Mouse (Mus musculus) thymus, postnatal 14 days (tissue): ENCODE data around the gene Uevld.
"Not testable (repeated sequence)": the region's sequence is repeated elsewhere in the genome, so short reads cannot be mapped to it uniquely, and the experiment has no call there.

Experiments used
- DNase-seq: peaks from one replicate; pipeline ENCODE4 v3.0.0; 2021

Gene Uevld

DNA sequence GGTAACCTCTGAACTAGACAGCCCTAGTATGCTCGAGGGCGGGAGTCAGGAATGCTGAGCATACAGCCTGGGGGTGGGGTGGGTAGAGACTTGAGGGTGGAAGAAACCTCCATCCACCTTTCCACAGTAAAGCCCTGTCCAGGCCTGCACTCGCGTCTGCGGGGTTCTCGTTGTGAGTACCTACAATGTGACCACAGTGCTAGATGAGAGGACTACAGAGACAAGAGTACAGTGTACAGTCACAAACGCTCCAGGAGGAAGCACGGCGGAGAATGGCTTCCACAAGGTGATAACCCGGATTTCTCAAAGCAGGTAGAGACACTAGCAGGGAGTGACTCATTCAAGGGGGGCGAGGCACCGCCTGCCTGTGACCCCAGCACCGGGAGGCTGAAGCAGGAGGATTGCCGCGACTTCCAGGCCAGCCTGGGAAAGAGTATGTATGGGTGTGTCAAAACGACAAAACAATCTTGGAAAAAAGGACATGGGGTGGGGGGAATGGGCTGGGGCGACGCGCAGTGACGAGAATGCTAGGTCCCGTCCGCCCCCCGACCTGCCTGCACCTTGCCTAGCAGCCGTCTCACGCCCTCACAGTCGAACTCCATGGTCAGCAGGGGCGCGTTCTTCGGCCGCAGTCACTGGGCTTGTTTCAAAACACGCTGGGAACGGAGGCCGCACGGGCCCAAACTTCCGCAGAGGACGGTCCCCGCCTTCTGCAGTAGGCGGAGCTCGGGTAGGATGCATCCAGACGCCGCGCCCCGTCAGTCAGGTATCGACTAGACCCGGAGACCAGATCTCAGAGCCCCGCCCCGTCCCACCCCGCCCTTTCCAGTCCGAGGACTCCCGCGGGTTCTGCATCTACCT lies at the start of gene Uevld:
Gene Uevld (minus strand): TSS at position 697 of the 861 bp plus-strand sequence.
- DNase-seq = peak; percentile 91

DNA sequence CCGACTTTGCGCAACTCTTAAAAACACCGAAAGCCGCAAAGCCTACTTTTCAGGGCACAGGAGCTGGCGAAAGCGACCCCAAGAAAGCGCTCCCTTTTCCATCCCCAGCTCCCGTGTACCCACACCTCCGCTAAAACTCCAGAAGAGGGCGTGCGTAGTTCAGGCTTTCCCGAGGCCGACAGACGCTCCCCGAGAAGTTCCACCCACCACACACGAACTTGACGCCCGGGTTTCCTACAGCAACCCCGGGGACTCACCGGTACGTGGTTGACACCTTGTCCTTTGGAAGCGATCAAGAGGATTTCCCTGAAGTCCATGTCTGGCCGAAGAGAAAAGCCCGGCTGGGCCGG lies 49.5 kb upstream of the Uevld start:
- no peak for DNase-seq

DNA sequence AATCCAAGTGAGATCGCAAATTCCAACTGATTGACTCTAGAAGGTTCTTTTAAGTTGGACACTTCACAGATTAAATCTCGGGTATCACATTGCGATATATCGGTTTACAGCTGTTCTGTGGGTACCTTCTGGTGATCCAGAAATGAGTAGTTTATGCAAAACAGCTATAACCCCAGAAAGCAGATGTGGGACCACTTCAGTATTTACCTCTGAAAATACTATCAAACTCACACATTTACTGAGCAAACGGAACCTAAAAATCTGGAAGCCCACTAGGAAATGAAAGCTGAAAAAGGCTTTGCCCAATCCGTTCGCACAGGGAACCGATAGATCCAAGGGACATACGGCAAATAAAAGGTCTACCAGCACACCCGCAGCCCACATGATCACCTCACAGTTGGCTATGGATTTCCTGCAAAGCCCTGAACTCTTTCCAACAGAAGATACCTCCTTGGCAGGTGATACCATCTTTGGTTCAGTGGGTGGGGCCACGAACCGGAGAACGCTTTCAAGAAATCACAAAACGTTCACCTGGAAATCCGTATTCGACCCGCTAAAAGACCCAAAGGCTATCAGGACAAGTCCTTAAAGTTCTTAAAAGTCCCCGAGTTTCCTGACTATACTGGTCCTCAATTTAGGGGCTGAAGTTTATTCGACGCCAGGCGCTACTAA lies 48.9 kb upstream of the Uevld start:
- peak; percentile 33 for DNase-seq

DNA sequence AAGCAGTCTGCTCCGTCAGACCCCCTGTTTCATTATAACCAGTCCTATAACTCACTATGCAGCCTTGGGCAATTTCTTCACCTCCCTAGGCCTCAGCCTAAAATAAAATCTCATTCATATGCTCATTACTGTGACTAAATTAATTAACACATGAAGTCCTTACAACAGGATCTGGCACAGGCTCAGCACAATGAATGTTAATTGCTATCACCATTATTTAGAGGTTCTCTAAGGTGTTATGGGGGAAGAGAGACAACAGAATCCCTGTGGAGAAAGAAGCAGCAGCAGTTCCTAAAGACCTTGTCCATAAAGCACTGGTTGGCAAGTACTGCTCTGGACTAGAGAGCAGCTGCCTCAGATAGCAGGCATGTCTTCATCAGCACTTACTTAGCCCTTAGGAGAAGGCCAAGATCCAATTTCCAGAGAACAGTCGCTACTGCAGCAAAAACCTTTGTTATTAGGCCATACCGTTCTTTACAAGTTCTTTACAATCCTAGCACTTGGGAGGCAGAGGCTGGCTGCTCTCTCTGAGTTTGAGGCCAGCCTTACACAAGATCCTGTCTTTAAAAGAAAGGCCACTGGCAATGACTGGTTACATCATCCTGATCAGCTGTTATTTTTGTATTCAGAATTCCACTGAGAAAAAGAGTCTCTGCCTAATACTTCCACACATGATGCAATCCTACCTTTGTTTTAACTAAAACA lies 45.2 kb upstream of the Uevld start:
- no peak for DNase-seq

DNA sequence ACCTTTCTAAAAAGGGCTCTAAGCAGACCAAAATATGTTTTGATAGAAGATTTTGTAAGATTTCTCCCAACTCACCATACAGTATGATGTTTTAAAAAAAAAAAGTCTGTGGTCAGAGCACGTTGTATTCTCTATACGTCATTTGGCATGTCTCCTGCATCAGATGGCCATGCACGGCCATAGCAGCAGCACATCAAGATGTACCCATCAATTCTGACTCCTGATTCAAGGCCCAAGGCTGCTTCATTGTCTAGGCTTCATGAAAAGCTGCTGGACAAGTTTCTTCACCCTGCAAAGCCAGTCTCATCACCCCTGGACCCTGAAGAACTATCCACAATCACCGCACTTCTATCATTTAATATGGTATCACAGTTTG lies 43.6 kb upstream of the Uevld start:
- DNase-seq = no peak

DNA sequence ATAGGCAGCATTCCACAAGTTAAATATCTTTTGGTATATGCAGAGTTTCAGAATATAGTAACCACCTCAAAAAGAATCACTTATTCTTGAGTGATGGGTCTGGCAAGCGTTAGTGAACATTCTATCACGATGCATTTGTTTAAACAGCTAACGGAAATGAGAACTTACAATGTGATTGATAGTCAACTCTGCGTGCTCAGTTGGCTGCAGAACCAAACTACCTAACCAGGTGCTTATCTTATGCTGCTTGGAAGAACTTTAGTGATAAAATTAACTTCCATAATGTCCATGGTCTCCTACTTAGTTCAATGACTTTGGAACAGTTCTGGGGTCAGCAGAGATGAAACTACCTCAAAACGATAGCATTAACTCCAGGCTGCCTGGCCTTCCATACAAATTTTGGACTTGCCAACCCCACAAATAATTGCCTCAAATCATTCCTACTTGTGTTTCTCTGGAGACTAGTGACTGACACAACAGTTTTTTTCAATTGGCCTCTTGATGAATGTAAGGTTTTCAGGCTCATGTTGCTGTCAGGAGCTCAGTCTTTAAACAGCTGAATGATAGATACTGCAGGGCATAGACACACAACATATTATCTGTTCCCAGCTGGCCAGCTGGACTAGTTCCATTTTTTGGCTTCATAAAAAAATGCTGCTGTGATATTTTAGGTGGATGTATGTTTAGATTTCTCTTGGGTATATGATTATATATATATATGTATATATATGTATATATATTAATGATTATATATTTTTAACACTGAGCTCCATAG lies 43.0 kb upstream of the Uevld start:
- DNase-seq = no peak

DNA sequence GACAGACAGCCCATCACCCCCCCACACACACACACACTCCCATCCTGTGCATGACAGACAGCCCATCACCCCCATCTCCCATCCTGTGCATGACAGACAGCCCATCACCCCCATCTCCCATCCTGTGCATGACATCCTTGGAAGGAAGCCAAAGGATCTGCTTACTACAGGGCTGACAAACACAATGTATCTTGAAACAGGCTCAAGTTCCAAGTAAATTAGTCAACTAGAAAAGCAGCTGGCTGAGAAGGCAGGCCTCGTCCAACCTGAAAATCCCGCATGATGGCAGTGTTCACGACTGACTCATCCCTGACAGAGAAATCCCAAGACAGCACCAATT lies 42.3 kb upstream of the Uevld start:
- no peak for DNase-seq

DNA sequence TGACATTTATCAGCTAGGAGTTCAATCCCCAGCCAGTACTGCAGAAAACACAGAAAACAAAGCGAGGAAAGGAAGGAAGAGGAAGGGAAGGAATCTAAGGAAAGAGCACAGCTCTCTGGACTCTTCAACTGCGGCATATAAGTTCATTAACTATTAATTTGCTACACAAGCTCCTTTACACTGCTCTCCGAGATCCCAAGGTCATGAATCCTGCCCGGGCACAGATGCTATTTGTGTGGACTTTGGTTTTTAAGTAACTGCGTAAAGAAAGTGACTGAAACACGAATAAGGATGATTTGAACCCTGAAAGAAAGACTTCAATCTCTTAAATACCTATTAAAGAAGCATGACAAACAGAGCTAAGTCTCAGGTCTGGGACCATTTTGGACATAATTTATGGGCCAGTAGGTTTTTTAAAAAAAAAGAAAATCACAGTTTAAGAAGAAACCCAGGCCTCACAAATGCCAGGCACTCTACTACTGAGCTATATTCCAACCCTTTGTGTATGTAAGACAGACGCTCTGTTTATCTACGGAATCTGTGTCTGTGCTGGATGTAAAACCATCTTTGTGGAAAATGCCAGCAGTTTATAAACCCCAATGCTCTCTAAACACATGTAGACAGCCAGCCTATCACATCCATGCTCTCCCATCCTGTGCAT lies 41.8 kb upstream of the Uevld start:
- no peak for DNase-seq

DNA sequence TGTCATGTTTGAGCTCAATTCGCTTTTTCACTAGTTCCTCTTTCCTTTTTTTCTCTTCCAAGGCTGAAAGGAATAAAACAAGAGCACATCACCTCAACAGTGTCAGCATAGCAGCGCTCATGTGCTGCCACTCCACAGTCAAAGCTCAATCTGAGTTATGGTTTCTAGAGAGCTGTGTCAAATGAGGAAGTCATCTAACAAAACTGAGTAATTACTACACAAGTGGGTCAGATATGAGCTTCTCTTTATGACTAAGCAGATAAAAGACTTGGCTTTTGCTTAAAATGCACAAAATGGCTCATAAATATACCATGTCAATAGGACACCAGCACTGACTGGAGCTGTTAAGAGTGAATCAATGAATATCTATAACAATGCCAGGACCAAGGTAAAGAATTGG lies 40.6 kb upstream of the Uevld start:
- DNase-seq = no peak

DNA sequence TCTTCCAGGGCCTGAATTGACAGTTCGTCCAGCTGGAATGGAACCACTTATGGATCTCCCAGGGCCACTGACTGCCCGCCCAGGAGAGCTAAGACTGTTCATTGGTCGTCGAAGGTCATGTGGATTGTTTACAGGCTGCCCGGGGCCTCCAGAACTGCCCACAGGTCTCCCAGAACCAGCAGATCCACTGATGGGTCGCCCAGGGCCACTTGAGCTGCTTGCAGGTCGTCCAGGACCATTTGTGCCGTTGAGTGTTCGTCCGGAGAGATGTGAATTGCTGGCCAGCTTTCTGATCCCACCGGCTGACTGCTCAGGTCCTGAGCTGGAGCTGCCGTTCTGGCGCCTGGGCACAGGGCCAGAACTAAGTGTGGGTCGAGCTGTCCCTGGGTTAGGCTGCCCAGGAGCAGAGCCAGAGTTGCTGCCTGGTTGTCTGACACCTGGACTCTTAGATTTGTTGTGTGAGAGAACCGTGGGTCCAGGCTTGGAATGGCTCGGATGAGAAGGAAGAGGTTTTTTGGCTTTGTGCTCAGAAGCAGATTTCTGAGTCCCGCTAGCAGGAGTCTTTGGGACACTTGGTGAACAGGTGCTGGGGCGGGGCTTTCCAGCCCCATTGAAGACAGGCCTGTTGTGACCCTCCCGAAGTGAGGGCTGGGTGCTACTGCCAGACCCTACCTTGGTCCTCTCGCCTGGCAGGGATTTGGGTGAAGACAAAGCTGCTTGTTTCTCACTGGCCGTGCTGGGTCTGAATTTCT lies 39.5 kb upstream of the Uevld start:
- DNase-seq = no peak

DNA sequence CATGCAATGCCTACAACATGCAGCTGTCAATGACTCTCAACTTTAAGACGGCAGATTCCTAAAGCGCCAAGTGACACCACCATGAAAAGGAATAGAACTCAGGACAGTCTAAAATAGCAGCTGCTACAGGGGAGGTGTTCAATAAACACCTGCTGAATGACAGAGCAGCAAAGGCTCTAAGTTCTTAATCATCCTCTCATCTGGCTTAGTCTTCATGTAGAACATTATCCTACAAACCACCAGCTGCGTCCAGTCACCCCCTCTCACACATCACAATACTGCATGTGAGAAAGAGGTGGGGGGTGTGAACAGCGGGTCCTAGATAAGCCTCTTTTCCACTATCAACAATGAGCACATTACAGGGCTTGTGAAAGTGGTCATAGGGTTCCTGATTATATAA lies 38.7 kb upstream of the Uevld start:
- no peak for DNase-seq

DNA sequence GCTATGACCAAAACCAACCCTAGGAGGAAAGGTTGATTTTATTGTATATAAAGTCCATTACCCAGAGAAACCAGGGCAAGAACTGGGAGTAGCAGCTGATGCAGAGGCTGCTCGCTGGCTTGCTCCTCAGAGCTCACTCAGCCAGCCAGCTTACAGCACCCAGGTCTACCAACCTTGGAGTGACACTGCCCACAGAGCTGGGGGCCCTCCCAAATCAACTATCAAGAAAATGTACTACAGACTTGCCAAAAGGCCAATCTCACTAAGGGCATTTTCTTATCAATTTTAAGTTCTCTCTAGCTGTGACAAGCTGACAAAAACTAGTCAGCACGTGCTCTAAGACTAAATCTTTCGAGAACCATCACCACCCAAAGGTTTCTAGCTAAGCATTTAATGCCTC lies 37.2 kb upstream of the Uevld start:
- no peak for DNase-seq

DNA sequence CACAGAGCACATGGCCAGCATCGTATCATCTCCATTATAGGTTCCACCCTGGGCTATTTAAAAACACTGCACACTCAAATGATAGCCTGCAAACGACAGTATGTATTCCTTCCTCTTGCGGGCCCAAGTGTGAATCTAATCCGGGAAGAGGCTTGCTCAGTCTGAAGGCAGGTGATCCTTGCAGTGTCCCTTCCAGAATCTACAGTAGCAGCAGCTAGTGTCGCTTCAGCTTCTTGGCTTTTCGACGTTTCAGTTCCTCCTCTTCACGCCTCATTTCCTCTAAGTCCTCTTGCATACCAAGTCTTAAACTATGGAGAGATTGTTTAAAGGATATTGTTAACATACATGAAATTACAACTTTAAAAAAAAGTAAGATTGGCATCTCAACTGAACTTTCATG lies 34.8 kb upstream of the Uevld start:
- DNase-seq = no peak

DNA sequence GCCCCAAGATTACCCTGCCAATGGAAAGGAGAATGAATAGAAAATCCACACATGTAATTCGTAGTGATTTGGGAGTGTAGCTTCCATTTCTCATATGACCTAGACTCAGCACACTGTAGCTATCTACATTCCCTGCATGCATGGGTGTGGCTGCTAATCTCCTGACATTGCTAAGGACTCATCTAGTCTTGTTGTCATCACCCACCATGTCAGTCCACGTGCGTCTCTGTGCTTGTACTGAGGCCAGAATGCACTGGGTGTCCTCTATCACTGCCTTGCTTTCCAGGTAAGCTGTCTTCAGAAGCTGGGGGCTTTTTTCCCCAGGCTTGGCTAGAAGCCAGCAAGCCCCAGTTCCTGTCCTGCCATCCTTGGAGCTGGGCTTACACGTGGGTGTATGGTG lies 31.1 kb upstream of the Uevld start:
- not testable (repeated sequence) for DNase-seq

DNA sequence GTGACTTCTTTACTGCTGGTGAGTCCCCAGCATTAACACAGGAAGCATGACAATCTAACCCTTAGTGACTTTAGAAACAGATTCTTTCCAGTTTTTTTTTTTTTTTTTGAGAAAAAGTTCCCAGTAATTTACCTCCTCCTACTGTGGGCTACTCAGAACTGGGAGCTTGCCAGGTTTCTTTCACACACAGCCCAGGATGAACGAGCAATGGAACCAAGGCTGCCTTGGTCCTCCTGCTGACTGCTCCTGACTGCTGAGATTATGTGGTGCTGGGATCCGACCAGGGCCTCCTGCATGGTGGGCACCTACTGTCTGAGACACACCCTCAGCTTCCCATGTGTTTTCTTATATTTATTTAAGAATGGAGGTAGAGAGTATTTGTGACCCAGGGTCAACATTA lies 28.7 kb upstream of the Uevld start:
- DNase-seq = no peak

DNA sequence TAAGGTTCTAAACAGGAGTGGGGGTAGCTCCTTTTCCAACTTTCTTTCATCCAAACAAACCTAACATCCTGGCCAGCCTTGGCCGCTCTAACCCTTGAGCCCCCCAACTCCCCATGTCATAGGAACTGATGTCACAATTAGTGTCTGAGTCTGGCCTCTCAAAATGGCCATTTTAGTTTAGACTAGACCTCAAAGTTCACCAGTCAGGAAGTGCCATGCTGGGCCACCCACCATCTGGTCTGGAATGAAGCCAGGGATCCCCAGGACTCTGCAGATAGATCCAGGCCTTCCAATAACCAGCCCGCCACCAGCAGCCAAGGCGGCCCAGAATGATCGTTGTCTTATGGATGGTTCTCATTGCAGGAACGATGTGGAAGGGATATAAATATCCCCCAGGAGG lies 28.3 kb upstream of the Uevld start:
- DNase-seq = no peak

DNA sequence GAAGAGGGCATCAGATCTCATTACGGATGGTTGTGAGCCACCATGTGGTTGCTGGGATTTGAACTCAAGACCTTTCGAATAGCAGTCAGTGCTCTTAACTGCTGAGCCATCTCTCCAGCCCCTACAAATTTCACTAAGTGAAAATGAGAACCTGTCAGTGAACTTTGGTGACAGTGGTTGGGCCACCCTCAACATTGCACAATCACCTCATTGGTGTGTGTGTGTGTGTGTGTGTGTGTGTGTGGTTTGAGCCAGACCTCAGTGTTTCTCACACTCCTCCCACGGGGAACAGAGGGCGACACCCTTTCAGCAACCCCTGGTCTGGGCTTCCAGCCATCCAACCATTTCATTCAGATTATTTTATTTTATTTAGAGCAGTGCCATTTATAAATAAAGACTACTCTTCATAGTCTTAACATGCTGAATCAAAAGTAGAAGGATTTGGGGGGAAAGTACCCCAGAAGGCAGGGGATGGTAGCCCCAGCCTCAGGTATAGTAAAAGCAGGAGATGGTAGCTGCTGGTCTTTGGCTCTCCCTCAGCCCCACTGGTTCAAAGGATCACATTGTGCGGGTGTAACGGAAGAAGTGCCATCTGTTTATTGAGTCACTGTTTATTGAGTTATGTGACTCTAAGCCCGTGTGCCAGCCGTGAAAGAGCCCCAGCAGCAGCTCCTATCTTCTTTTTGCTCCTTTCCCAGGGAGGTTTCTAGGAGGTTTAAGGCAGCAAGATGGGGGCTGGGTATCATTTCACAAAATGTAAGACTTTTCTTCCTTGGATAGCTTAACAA lies 27.6 kb upstream of the Uevld start:
- no peak for DNase-seq

DNA sequence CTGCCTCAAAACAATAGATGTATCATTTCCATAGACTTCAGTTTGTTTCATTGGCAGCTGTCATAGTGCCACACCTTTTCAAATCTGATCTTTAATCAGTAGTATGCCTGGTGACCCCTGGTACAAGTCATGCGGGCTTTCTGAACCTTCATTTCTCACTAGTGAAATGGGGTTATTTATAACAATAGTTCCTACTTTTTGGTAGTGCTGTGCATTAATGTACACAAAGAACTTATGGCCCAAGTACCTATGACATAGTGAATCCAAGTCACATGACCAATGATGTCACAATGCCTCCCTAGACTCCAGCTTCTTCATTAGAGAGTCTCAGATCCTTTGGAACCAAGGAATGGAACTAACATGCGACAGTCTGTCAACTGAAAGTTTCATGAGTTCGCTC lies 25.0 kb upstream of the Uevld start, which contains the start of gene Gm9999:
Gene Gm9999 (plus strand): TSS at position 301 of the 400 bp plus-strand sequence.
- no peak for DNase-seq

DNA sequence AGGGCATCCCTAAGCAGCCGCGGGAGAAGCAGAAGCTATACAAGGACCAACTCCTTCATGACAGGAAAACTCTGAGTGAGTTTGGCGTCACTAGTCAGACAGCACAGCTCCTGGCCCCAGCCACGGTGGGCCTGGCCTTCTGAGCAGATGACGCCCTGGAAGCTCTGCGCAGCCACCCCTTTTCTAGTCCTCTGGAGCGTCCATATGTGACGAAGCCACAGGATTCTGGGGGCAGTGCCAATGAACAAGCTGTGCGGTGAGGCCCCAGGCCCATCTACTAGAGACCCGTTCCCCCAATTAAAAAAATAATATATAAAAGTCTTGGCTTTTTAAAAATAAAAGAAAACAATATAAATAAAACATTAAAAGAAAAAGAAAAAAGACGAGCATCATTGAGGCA lies 17.1 kb upstream of the Uevld start:
- no peak for DNase-seq

DNA sequence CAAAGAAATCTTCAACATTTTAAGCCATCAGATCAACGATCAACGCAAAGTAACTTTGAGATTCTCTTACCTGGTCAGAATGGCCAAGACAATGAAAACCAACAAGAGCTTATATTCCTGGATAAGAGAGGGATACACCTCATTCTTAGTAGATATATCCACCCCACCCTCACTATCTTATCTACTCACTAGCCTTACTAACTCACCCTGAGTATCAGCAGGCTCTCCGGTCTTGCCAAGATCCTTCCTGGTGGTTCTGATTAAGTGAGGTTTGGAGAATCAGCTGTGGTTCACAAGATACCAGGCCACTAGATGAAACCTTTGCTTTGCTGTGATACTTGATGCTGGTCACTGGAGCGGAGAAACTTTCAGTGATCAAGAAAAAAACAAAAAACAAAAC lies 16.3 kb upstream of the Uevld start:
- DNase-seq = no peak

DNA sequence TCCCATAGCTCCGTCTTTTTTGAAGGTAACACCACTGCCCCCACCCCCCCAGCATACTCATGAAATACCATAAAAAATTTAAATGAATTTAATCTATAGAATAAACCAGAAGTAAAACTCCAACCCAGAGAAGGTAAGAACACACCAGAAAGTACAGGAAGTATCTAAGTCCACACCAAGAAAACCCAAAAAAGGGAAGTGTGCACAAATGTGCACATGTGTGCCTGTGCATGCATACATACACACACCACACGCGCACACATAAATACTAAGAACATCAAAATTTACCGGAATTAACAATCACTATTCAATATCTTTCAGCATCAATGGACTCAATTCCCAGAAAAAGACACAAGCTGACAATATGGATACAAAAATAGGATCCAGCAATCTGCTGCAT lies 11.6 kb upstream of the Uevld start:
- DNase-seq = no peak
